Mouse (Mus musculus) kidney, adult 2 months (tissue): Measurements from ENCODE around the gene Zfp280d. TPM values are rescaled to one million over a fixed set of nuclear protein-coding genes. Genes with fewer than 3 reads are reported as not detected.

Experiments
- DNase-seq: peaks from one replicate; pipeline ENCODE4 v3.0.0; 2021
- H3K27ac ChIP-seq: fragments of 200-500 bp; 2 replicates; pipeline ENCODE4 v1.5.1; 2012; ENCODE audit warnings: low read depth, low read length, control low read depth, inconsistent platforms; ENCODE audit not compliant: insufficient read depth
- H3K27me3 ChIP-seq: fragments of 200-500 bp; replicated peaks from 2 replicates; pipeline ENCODE4 v1.6.1; 2012; ENCODE audit warnings: mild to moderate bottlenecking, moderate library complexity, low read length, inconsistent platforms; ENCODE audit not compliant: control insufficient read depth, insufficient read depth
- H3K36me3 ChIP-seq: fragments of 200-500 bp; 2 replicates; pipeline ENCODE4 v1.6.1; 2012; ENCODE audit warnings: mild to moderate bottlenecking, moderate library complexity, low read length, inconsistent platforms; ENCODE audit not compliant: control insufficient read depth, insufficient read depth
- H3K4me1 ChIP-seq: fragments of 200-500 bp; 2 replicates; pipeline ENCODE4 v1.6.1; 2011; ENCODE audit warnings: low read length; ENCODE audit not compliant: control insufficient read depth, insufficient read depth
- H3K4me3 ChIP-seq: fragments of 200-500 bp; 2 replicates; pipeline ENCODE4 v1.5.1; 2011; ENCODE audit warnings: mild to moderate bottlenecking, low read depth, low read length, control low read depth; ENCODE audit not compliant: insufficient read depth
- CTCF ChIP-seq: fragments of 200-500 bp; conservative IDR thresholded peaks from 2 replicates; pipeline ENCODE4 v1.5.1; 2011; ENCODE audit warnings: low read depth, mild to moderate bottlenecking, control low read depth, low read length, moderate library complexity, mixed read lengths; ENCODE audit not compliant: insufficient read depth, insufficient read length
- POLR2A ChIP-seq: fragments of 200-500 bp; IDR thresholded peaks from one replicate; pipeline ENCODE4 v1.6.1; 2011; ENCODE audit warnings: low read depth, low read length, control low read depth
- WGBS: fragments of 180-500 bp; shearing (Covaris S2); methylation state at CpG from one replicate; pipeline ENCODE4 v1.1.7; 2018; 5-methylcytosine and 5-hydroxymethylcytosine counted together
- polyA plus RNA-seq: library from polyadenylated mRNA; depleted of rRNA; stranded (reverse); fragments of >200 nt; gene quantifications from 2 replicates; pipeline ENCODE4 v1.2.3, GENCODE M21; 2012; rRNA removed

The Zfp280d gene
- 7.6 and 8.2 TPM in 2 replicates for polyA plus RNA-seq

DNA sequence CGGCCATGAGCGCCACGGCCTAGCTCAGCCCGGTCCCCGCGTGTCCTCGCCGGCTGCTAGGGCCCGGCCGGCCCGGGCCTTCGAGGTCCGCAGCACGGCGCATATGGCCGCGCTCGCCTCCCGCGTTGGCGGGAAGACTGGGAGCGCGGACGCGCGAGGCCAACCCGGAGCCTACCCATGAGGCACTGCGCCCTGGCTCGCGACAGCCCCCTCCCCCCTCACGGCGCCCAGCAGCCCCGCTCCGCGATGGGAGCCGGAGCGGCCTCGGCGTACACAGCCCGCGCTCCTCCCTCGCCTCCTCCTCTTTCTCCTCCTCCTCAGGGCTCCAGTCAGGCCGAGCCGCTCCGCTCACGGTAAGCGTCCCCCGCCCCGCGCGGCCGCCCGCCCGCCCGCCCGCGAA lies at the start of gene Zfp280d:
Gene Zfp280d, plus strand, starts transcription at position 184 of the 400 bp plus-strand sequence.
- WGBS, result 1% methylated on average over 40 of the region's 57 CpGs
- H3K4me1 ChIP-seq, result peaks cover 7% of the 10 kb centered on the region; the same call in 1 of the 2 replicates
- H3K27ac ChIP-seq, result peak within 1 kb of the TSS; percentile 84
- TF ChIP-seq POLR2A, result no peak
- TF ChIP-seq CTCF, result no peak
- H3K4me3 ChIP-seq, result peak within 1 kb of the TSS; percentile 80
- peak; percentile 96 for DNase-seq
- no peaks in the 10 kb centered on the region for H3K36me3 ChIP-seq
- no peaks in the 10 kb centered on the region for H3K27me3 ChIP-seq

DNA sequence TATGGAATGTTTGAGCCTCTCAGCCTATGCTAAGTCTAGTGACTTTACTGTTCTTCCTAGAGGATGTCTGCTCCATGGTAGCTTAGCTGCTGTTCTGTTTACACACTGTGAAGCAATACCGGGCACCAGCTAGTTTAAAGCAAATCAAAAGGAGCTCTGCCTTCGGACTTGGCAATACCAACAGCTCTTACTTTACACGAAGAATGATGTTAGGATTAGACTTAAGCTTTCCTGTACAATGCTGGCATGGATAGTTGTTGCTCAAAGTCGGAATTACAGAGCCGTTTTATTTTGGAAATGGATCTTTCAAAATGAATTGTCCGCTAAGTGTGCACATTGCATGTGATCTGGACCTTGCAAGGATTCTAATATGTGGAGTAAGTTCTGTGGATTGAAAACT lies 48.1 kb upstream of the Zfp280d start:
- Histone ChIP-seq H3K36me3 (no peaks in the 10 kb centered on the region), H3K27me3 (no peaks in the 10 kb centered on the region), H3K27ac (no peak overlapping the region), H3K4me3 (no peak overlapping the region), H3K4me1 (no peaks in the 10 kb centered on the region)
- no peak for DNase-seq
- no peak for TF ChIP-seq CTCF
- TF ChIP-seq POLR2A, result no peak
- 80% methylated on average over 6 of the region's 6 CpGs for WGBS

- no peak for DNase-seq
- WGBS, result 78% methylated on average over 1 of the region's 1 CpGs
- Histone ChIP-seq H3K27ac (no peak overlapping the region), H3K27me3 (no peaks in the 10 kb centered on the region), H3K36me3 (no peaks in the 10 kb centered on the region), H3K4me3 (no peak overlapping the region), H3K4me1 (no peaks in the 10 kb centered on the region)
- no peak for TF ChIP-seq POLR2A
- TF ChIP-seq CTCF, result no peak
These were observed 22.0 kb upstream of the Zfp280d start for GRCm38 (mm10) chr9:72252656-72253055.

DNA sequence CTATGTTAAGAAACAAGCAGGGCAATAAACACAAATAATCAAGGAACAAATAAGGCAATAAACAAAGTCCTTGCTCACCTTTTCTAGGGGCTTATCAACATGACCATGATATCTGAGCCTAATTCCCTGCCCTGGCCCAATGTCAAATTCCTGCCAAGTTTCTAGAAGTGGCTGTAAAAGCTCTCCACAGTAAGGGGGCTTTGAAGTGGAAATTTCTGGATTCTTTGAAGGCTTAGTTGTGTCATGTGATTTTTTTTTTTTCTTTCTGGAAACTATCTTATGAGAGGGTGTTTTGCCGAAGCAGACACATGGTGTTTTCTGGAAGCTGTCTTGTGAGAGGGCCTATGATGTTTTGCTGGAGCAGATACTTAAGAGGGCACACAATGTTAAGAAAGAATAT lies 19.4 kb upstream of the Zfp280d start:
- no peak overlapping the region for H3K4me3 ChIP-seq
- peaks cover 2% of the 10 kb centered on the region; the same call in 1 of the 2 replicates for H3K4me1 ChIP-seq
- no peaks in the 10 kb centered on the region for H3K27me3 ChIP-seq
- TF ChIP-seq POLR2A (no peak), CTCF (no peak)
- H3K36me3 ChIP-seq, result no peaks in the 10 kb centered on the region
- H3K27ac ChIP-seq, result no peak overlapping the region
- 91% methylated on average over 1 of the region's 1 CpGs for WGBS
- no peak for DNase-seq

DNA sequence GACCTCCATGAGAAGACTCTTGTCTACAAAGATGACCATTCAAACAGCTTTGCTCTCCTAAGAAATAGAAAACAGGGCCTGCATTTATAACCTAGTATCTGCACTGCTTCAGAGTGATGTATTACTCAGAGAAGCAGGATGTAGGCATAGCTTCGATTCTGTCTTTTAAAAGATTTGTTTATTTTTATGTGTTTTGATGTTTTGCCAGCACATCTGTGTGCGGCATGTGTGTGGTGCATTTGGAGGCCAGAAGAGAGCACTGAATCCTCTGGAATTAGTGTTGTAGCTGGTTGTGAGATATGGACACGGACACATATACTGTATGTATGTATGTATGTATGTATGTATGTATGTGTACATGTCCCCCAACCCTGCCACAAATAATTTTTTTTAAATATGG lies 18.0 kb upstream of the Zfp280d start:
- Histone ChIP-seq H3K36me3 (no peaks in the 10 kb centered on the region), H3K4me3 (no peak overlapping the region), H3K27ac (no peak overlapping the region), H3K4me1 (peaks cover 2% of the 10 kb centered on the region; the same call in 1 of the 2 replicates), H3K27me3 (no peaks in the 10 kb centered on the region)
- no peak for TF ChIP-seq CTCF
- TF ChIP-seq POLR2A, result no peak
- WGBS, result 73% methylated on average over 3 of the region's 3 CpGs
- DNase-seq, result no peak

- DNase-seq, result peak; percentile 72
- Histone ChIP-seq H3K36me3 (no peaks in the 10 kb centered on the region), H3K27me3 (no peaks in the 10 kb centered on the region), H3K4me3 (no peak overlapping the region), H3K27ac (no peak overlapping the region), H3K4me1 (peaks cover 2% of the 10 kb centered on the region; the same call in 1 of the 2 replicates)
- TF ChIP-seq POLR2A, result no peak
- peak; percentile 30; the same call in 1 of the 2 replicates for TF ChIP-seq CTCF
- 16% methylated on average over 7 of the region's 7 CpGs for WGBS
These were observed 14.3 kb upstream of the Zfp280d start for GRCm38 (mm10) chr9:72260337-72260736.

- H3K27me3 ChIP-seq, result no peaks in the 10 kb centered on the region
- no peak overlapping the region for H3K27ac ChIP-seq
- no peaks in the 10 kb centered on the region for H3K36me3 ChIP-seq
- H3K4me3 ChIP-seq, result no peak overlapping the region
- DNase-seq, result no peak
- no peak for TF ChIP-seq POLR2A
- TF ChIP-seq CTCF, result no peak
- peaks cover 2% of the 10 kb centered on the region; the same call in 1 of the 2 replicates for H3K4me1 ChIP-seq
- WGBS, result 85% methylated on average over 3 of the region's 3 CpGs
These were observed 9.8 kb upstream of the Zfp280d start for GRCm38 (mm10) chr9:72264859-72265258.
